Mouse (Mus musculus) liver, embryonic 11.5 days (tissue): ENCODE results near the gene B3gnt8. TPM values are rescaled to one million over a fixed set of nuclear protein-coding genes. Genes with fewer than 3 reads are reported as not detected.

ENCODE experiments used
- ATAC-seq: fragments of 200-750 bp; cut with Nextera tagmentation; replicated peaks from 2 replicates; pipeline ENCODE4 v1.8.0; 2017; ENCODE audit warnings: moderate number of reproducible peaks, mild to moderate bottlenecking, moderate TSS enrichment, moderate library complexity; ENCODE audit not compliant: low FRiP score
- DNase-seq: peaks from one replicate; pipeline ENCODE4 v3.0.0-alpha.2; 2017; ENCODE audit warnings: low spot score
- H3K27ac ChIP-seq: fragments of 300-500 bp; sonication (generic); 2 replicates; pipeline ENCODE4 v1.5.1; 2014; ENCODE audit warnings: mild to moderate bottlenecking, low read depth, low read length, control low read depth
- H3K27me3 ChIP-seq: fragments of 300-500 bp; sonication (generic); replicated peaks from 2 replicates; pipeline ENCODE4 v1.6.1; 2014; ENCODE audit warnings: low read length, mixed read lengths; ENCODE audit not compliant: control insufficient read depth, insufficient read depth
- H3K36me3 ChIP-seq: fragments of 300-500 bp; sonication (generic); 2 replicates; pipeline ENCODE4 v1.6.1; 2014; ENCODE audit warnings: mild to moderate bottlenecking, low read length, moderate library complexity, mixed read lengths; ENCODE audit not compliant: control insufficient read depth, insufficient read depth
- H3K4me1 ChIP-seq: fragments of 300-500 bp; sonication (generic); replicated peaks from 2 replicates; pipeline ENCODE4 v1.6.1; 2014; ENCODE audit warnings: low read length, mixed read lengths; ENCODE audit not compliant: control insufficient read depth, insufficient read depth
- H3K4me2 ChIP-seq: fragments of 300-500 bp; sonication (generic); 2 replicates; pipeline ENCODE4 v1.6.1; 2014; ENCODE audit warnings: mild to moderate bottlenecking, control low read depth, moderate library complexity
- H3K4me3 ChIP-seq: fragments of 300-500 bp; sonication (generic); 2 replicates; pipeline ENCODE4 v1.5.1; 2014; ENCODE audit warnings: low read depth, low read length, control low read depth
- H3K9ac ChIP-seq: fragments of 300-500 bp; sonication (generic); 2 replicates; pipeline ENCODE4 v1.6.1; 2014; ENCODE audit warnings: low read depth, low read length, control low read depth
- H3K9me3 ChIP-seq: fragments of 300-500 bp; sonication (generic); 2 replicates; pipeline ENCODE4 v1.6.1; 2016; ENCODE audit warnings: low read length, inconsistent platforms, mixed read lengths; ENCODE audit not compliant: control insufficient read depth
- WGBS: fragments of 180-500 bp; shearing (Covaris S2); extraction: QIAGEN DNeasy Blood & Tissue Kit; methylation state at CpG from one replicate; pipeline ENCODE4 v1.1.7; 2014; 5-methylcytosine and 5-hydroxymethylcytosine counted together
- polyA plus RNA-seq: library from polyadenylated mRNA; unstranded; fragments of >200 nt; fragmentation: Nextera tagmentation; extraction: Ambion mirVana; gene quantifications from 2 replicates; pipeline ENCODE4 v1.2.1, GENCODE M21; 2014

Gene B3gnt8
- polyA plus RNA-seq, 1 experiment from 2014 or later = 2.3 TPM

GRCm38 (mm10) chr7:25615706-25616011 lies 10.8 kb upstream of the B3gnt8 start, which contains the start of gene Erich4:
Gene Erich4 (minus strand): TSS chr7:25615892.
- no peak for ATAC-seq
- H3K36me3 ChIP-seq = no peaks in the 10 kb centered on the region
- H3K4me1 ChIP-seq = peaks cover 9% of the 10 kb centered on the region
- 78% methylated on average over 5 of the region's 5 CpGs for WGBS
- no peak for DNase-seq
- H3K9ac ChIP-seq = no peak within 1 kb of the TSS
- H3K9me3 ChIP-seq = no peaks in the 10 kb centered on the region
- H3K4me2 ChIP-seq = no peak within 1 kb of the TSS
- H3K4me3 ChIP-seq = no peak within 1 kb of the TSS
- H3K27ac ChIP-seq = no peak within 1 kb of the TSS
- H3K27me3 ChIP-seq = no peaks in the 10 kb centered on the region

GRCm38 (mm10) chr7:25617376-25618160 lies 8.9 kb upstream of the B3gnt8 start:
- ATAC-seq (no peak), DNase-seq (no peak)
- H3K9ac ChIP-seq = no peak overlapping the region
- no peaks in the 10 kb centered on the region for H3K27me3 ChIP-seq
- H3K27ac ChIP-seq = no peak overlapping the region
- H3K4me3 ChIP-seq = no peak overlapping the region
- H3K4me1 ChIP-seq = peaks cover 9% of the 10 kb centered on the region
- H3K9me3 ChIP-seq = no peaks in the 10 kb centered on the region
- H3K4me2 ChIP-seq = no peak overlapping the region
- 0 out of 2 replicates have a peak, but pooled peaks cover 3% of the 10 kb centered on the region for H3K36me3 ChIP-seq
- 75% methylated on average over 10 of the region's 10 CpGs for WGBS

- H3K4me1 ChIP-seq = peaks cover 9% of the 10 kb centered on the region
- DNase-seq = peak; percentile 88
- H3K27ac ChIP-seq = no peak within 1 kb of the TSS
- peak within 1 kb of the TSS; percentile 81 for H3K4me2 ChIP-seq
- peak; percentile 92 for ATAC-seq
- 2% methylated on average over 53 of the region's 53 CpGs for WGBS
- H3K36me3 ChIP-seq = 0 out of 2 replicates have a peak, but pooled peaks cover 3% of the 10 kb centered on the region
- H3K9ac ChIP-seq = peak within 1 kb of the TSS; percentile 72
- H3K9me3 ChIP-seq = no peaks in the 10 kb centered on the region
- no peaks in the 10 kb centered on the region for H3K27me3 ChIP-seq
- peak within 1 kb of the TSS; percentile 64 for H3K4me3 ChIP-seq
Measured at GRCm38 (mm10) chr7:25618865-25619721, 7.4 kb upstream of the B3gnt8 start, which contains the start of gene Dmac2. Gene Dmac2 (plus strand): TSS chr7:25619414.

GRCm38 (mm10) chr7:25619722-25619991 lies 6.8 kb upstream of the B3gnt8 start:
- H3K27ac ChIP-seq = no peak overlapping the region

GRCm38 (mm10) chr7:25620101-25620500 lies 6.4 kb upstream of the B3gnt8 start:
- H3K4me1 ChIP-seq = peaks cover 9% of the 10 kb centered on the region
- H3K27me3 ChIP-seq = no peaks in the 10 kb centered on the region
- no peaks in the 10 kb centered on the region for H3K9me3 ChIP-seq
- H3K4me3 ChIP-seq = peak overlapping the region; percentile 64
- H3K4me2 ChIP-seq = peak overlapping the region; percentile 81
- 89% methylated on average over 5 of the region's 5 CpGs for WGBS
- DNase-seq (no peak), ATAC-seq (no peak)
- no peak overlapping the region for H3K27ac ChIP-seq
- H3K36me3 ChIP-seq = 0 out of 2 replicates have a peak, but pooled peaks cover 3% of the 10 kb centered on the region
- no peak overlapping the region for H3K9ac ChIP-seq

More at GRCm38 (mm10) chr7:25619722-25619991, 6.8 kb upstream of the B3gnt8 start:
- H3K9me3 ChIP-seq = no peaks in the 10 kb centered on the region
- H3K36me3 ChIP-seq = 0 out of 2 replicates have a peak, but pooled peaks cover 3% of the 10 kb centered on the region
- DNase-seq = no peak
- no peak for ATAC-seq
- H3K9ac ChIP-seq = peak overlapping the region; percentile 72
- peak overlapping the region; percentile 81 for H3K4me2 ChIP-seq
- peaks cover 9% of the 10 kb centered on the region for H3K4me1 ChIP-seq
- no peaks in the 10 kb centered on the region for H3K27me3 ChIP-seq
- WGBS = 25% methylated on average over 5 of the region's 5 CpGs
- H3K4me3 ChIP-seq = peak overlapping the region; percentile 64

- H3K4me1 ChIP-seq = peaks cover 4% of the 10 kb centered on the region
- no peak for DNase-seq
- H3K4me2 ChIP-seq = no peak overlapping the region
- ATAC-seq = no peak
- no peak overlapping the region for H3K9ac ChIP-seq
- H3K27ac ChIP-seq = no peak overlapping the region
- no peak overlapping the region for H3K4me3 ChIP-seq
- no peaks in the 10 kb centered on the region for H3K9me3 ChIP-seq
- 0 out of 2 replicates have a peak, but pooled peaks cover 3% of the 10 kb centered on the region for H3K36me3 ChIP-seq
- WGBS = 91% methylated on average over 11 of the region's 11 CpGs
- no peaks in the 10 kb centered on the region for H3K27me3 ChIP-seq
Measured at GRCm38 (mm10) chr7:25620751-25621150, 5.7 kb upstream of the B3gnt8 start.

DNA sequence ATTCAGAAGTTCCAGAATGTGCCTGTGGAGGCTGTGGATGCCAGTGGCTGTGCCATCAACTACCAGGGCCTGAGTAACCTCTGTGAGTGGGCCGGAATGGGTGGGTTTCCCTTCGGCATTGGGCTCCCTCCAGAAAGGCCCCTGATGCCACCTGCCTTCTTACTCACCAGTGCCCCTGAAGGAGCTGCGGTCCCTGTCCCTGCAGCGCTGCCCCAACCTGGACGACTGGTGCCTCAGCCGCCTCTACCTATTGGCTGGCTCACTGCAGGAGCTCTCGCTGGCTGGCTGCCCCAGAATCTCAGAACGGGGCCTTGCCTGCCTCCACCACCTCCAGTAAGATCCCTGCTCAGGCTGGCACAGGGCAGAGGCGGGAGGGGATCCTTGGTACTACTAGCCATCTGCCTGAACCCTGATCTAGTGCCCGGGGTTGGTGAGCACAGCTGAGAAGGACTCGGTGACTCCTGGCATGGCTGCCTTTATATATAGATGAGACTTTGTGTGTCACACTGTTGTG lies 2.5 kb upstream of the B3gnt8 start:
- Histone ChIP-seq H3K36me3 (0 out of 2 replicates have a peak, but pooled peaks cover 3% of the 10 kb centered on the region), H3K9ac (no peak overlapping the region), H3K4me3 (no peak overlapping the region), H3K27ac (no peak overlapping the region; the same call in 1 of the 2 replicates), H3K4me1 (peaks cover 24% of the 10 kb centered on the region), H3K4me2 (no peak overlapping the region), H3K9me3 (no peaks in the 10 kb centered on the region), H3K27me3 (no peaks in the 10 kb centered on the region)
- no peak for DNase-seq
- ATAC-seq = no peak
- 86% methylated on average over 11 of the region's 11 CpGs for WGBS

GRCm38 (mm10) chr7:25624851-25625250 lies 1.6 kb upstream of the B3gnt8 start:
- Histone ChIP-seq H3K4me3 (no peak overlapping the region), H3K27ac (no peak overlapping the region), H3K27me3 (no peaks in the 10 kb centered on the region), H3K4me2 (no peak overlapping the region), H3K9me3 (no peaks in the 10 kb centered on the region), H3K4me1 (peaks cover 24% of the 10 kb centered on the region), H3K36me3 (0 out of 2 replicates have a peak, but pooled peaks cover 3% of the 10 kb centered on the region), H3K9ac (no peak overlapping the region)
- 62% methylated on average over 5 of the region's 5 CpGs for WGBS
- DNase-seq = no peak
- no peak for ATAC-seq
